Mouse (Mus musculus) gastrocnemius, adult 8-10 months (tissue): ENCODE results near the gene Usp18. TPM values are rescaled to one million over a fixed set of nuclear protein-coding genes. Genes with fewer than 3 reads are reported as not detected.

Experiments used
- DNase-seq, 2 experiments: peaks; one replicate each; pipeline ENCODE4 v3.0.0; 2022; ENCODE audit warnings: low spot score in 2 of 2
- total RNA-seq, 4 experiments: library from RNA; stranded (reverse); gene quantifications; 2 replicates each; pipeline ENCODE4 v1.2.4; 2022

The Usp18 gene
- total RNA-seq, 4 experiments from 2014 or later, result 1.0 to 1.5 (median 1.3) TPM

GRCm38 (mm10) chr6:121303466-121304220 lies 57.9 kb downstream of the Usp18 start:
- DNase-seq, result no peak

- DNase-seq, result no peak
Observed at GRCm38 (mm10) chr6:121304630-121305029, 58.9 kb downstream of the Usp18 start.

- no peak for DNase-seq
Observed at GRCm38 (mm10) chr6:121305571-121305970, 59.9 kb downstream of the Usp18 start.

GRCm38 (mm10) chr6:121310984-121311383 lies 65.3 kb downstream of the Usp18 start:
- DNase-seq, result no peak

GRCm38 (mm10) chr6:121319099-121319498 lies 73.4 kb downstream of the Usp18 start:
- no peak for DNase-seq

Other genes starting within 250 kb of the Usp18 start
- gene Mical3, start 114.9 kb upstream of the Usp18 start, total RNA-seq, result 10 to 100 TPM; 55.7 to 68.0 (median 57.4) TPM
- gene Pex26, start 62.2 kb upstream of the Usp18 start, total RNA-seq, result 1 to 10 TPM; 2.7 to 3.9 (median 3.5) TPM
- 100 to 1,000 TPM; 231 to 245 (median 239) TPM for gene Tuba8, start 35.2 kb upstream of the Usp18 start, total RNA-seq
- gene Slc6a13, start 54.3 kb downstream of the Usp18 start, total RNA-seq, result 1 to 10 TPM in 1 of 4 experiments, under 1 TPM in 2, not detected in 1; 0.59 to 1.1 (median 0.60) TPM
- under 1 TPM; 0.16 to 0.53 (median 0.26) TPM for gene Slc6a12, start 97.2 kb downstream of the Usp18 start, total RNA-seq
- under 1 TPM; 0.24 to 0.65 (median 0.33) TPM for gene Iqsec3, start 227.8 kb downstream of the Usp18 start, total RNA-seq